Mouse (Mus musculus): ENCODE measurements at regions not wholly inside any gene's neighbourhood (a gene's known extent, or its start where the extent isn't known, plus 50 kb on each side); places are given as distances from the start of the nearest gene placed in this dataset.

GRCm38 (mm10) chr14:58505841-58506240, 435.5 kb downstream of the Fgf9 start:
- no peak for TF ChIP-seq CTCF (IDR thresholded peaks at IDR 0.05; ENCODE audit: low read depth)
- no peak for DNase-seq
- H3K4me1 ChIP-seq (ENCODE audit: insufficient read depth), result no peaks in the 10 kb centered on the region
- H3K36me3 ChIP-seq (ENCODE audit: insufficient read depth), result no peaks in the 10 kb centered on the region
- H3K9me3 ChIP-seq (ENCODE audit: low read length), result no peaks in the 10 kb centered on the region
- ATAC-seq, result no peak
- no peaks in the 10 kb centered on the region for H3K27me3 ChIP-seq (ENCODE audit: insufficient read depth, low read length)
- no peak overlapping the region for H3K27ac ChIP-seq (ENCODE audit: low read depth, low read length)
- no peak overlapping the region for H3K4me2 ChIP-seq (ENCODE audit: low read depth)
- no peak overlapping the region for H3K9ac ChIP-seq
- H3K4me3 ChIP-seq (ENCODE audit: low read depth, low read length), result no peak overlapping the region

- Histone ChIP-seq H3K9me3 (ENCODE audit: low read length) (no peaks in the 10 kb centered on the region), H3K4me1 (ENCODE audit: insufficient read depth) (peaks cover 3% of the 10 kb centered on the region; the same call in 1 of the 2 replicates), H3K4me3 (ENCODE audit: low read depth, low read length) (no peak overlapping the region), H3K36me3 (ENCODE audit: insufficient read depth) (no peaks in the 10 kb centered on the region), H3K27ac (ENCODE audit: low read depth, low read length) (no peak overlapping the region), H3K9ac (no peak overlapping the region), H3K27me3 (ENCODE audit: insufficient read depth, low read length) (no peaks in the 10 kb centered on the region), H3K4me2 (ENCODE audit: low read depth) (no peak overlapping the region)
- no peak for TF ChIP-seq CTCF (IDR thresholded peaks at IDR 0.05; ENCODE audit: low read depth)
- DNase-seq (no peak), ATAC-seq (no peak)
- 92% methylated on average over 8 of the region's 8 CpGs for WGBS
Observed at GRCm38 (mm10) chr14:58502890-58503289, 432.5 kb downstream of the Fgf9 start.

DNA sequence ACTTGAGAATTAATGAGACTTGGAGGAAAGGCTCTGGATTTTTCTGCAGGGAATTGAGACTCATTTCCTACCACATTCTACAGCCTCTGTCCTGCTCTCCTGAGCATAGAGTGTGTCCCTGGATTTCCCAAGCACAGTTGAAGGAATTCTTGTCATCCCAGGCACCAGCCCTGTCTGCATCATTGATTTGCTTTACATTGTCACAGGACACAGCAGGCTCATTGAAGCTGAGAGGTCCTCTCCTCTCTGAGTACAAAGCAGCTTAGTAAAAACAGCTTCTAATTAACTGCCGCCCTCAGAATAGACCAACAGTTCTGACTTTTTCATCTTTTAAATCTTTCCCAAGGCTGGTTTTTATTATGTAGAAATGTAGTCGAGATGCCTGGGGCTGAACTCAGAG, 429.7 kb downstream of the Fgf9 start:
- ATAC-seq, result no peak
- TF ChIP-seq CTCF (IDR thresholded peaks at IDR 0.05; ENCODE audit: low read depth), result no peak
- 2% methylated on average over 2 of the region's 2 CpGs for WGBS

DNA sequence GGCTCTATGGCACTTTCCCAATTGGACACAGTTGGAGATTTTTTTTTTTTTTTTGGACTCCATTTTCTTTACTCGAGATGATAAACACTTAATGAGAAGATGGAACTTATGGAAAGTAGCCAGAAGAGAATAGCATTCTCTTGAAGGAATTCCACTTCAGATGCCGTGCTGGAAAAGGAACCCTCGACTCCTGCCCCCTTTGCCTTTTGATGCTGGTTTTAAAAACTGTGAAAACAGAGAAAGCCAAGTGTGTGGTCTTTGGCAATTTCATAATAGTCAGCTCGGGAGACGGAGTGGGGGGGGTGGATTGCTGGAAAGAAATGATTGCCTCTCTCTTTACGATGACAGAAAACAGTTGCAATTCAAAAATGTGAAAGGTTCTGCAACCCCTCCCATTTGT, 429.2 kb downstream of the Fgf9 start:
- Histone ChIP-seq H3K9ac (no peak overlapping the region), H3K27ac (ENCODE audit: low read depth, low read length) (no peak overlapping the region), H3K4me1 (ENCODE audit: insufficient read depth) (peaks cover 3% of the 10 kb centered on the region; the same call in 1 of the 2 replicates), H3K4me2 (ENCODE audit: low read depth) (no peak overlapping the region), H3K9me3 (ENCODE audit: low read length) (no peaks in the 10 kb centered on the region), H3K4me3 (ENCODE audit: low read depth, low read length) (no peak overlapping the region), H3K36me3 (ENCODE audit: insufficient read depth) (no peaks in the 10 kb centered on the region), H3K27me3 (ENCODE audit: insufficient read depth, low read length) (no peaks in the 10 kb centered on the region)
- DNase-seq (peak; percentile 24), ATAC-seq (no peak)
- TF ChIP-seq CTCF (IDR thresholded peaks at IDR 0.05; ENCODE audit: low read depth), result no peak
- 5% methylated on average over 6 of the region's 6 CpGs for WGBS

More for the DNA sequence above, 429.7 kb downstream of the Fgf9 start:
- H3K27me3 ChIP-seq (ENCODE audit: insufficient read depth, low read length), result no peaks in the 10 kb centered on the region
- no peak overlapping the region for H3K27ac ChIP-seq (ENCODE audit: low read depth, low read length)
- no peak for DNase-seq
- no peak overlapping the region for H3K4me2 ChIP-seq (ENCODE audit: low read depth)
- no peak overlapping the region for H3K9ac ChIP-seq
- H3K4me3 ChIP-seq (ENCODE audit: low read depth, low read length), result no peak overlapping the region
- H3K4me1 ChIP-seq (ENCODE audit: insufficient read depth), result peaks cover 3% of the 10 kb centered on the region; the same call in 1 of the 2 replicates
- H3K36me3 ChIP-seq (ENCODE audit: insufficient read depth), result no peaks in the 10 kb centered on the region
- no peaks in the 10 kb centered on the region for H3K9me3 ChIP-seq (ENCODE audit: low read length)

- Histone ChIP-seq H3K9me3 (ENCODE audit: low read length) (no peaks in the 10 kb centered on the region), H3K4me2 (ENCODE audit: low read depth) (no peak overlapping the region), H3K27me3 (ENCODE audit: insufficient read depth, low read length) (no peaks in the 10 kb centered on the region), H3K9ac (no peak overlapping the region), H3K36me3 (ENCODE audit: insufficient read depth) (no peaks in the 10 kb centered on the region), H3K4me1 (ENCODE audit: insufficient read depth) (peaks cover 3% of the 10 kb centered on the region; the same call in 1 of the 2 replicates), H3K4me3 (ENCODE audit: low read depth, low read length) (no peak overlapping the region), H3K27ac (ENCODE audit: low read depth, low read length) (no peak overlapping the region)
- DNase-seq, result no peak
- peak; percentile 16; the same call in 1 of the 2 replicates for ATAC-seq
- no peak for TF ChIP-seq CTCF (IDR thresholded peaks at IDR 0.05; ENCODE audit: low read depth)
- 55% methylated on average over 7 of the region's 7 CpGs for WGBS
Observed at GRCm38 (mm10) chr14:58499071-58499470, 428.7 kb downstream of the Fgf9 start.

DNA sequence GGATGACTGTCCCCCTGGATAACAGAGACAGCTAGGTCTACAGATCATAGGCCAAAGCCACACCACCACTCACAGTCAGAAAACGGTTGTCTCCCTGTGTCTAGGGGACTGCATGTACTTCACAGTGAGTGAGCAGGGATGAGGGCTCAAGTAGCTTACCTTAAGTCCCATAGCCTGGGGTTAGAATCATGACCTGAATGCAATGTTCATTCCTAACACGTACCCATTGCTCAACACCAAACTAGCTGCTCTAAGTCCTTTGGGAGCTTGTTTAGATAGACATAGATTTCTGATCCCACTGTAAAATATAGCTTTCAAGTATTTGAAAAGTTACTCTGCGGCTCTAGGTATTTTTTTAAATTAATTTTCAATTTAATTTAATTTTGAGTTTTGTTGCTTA, 426.6 kb downstream of the Fgf9 start:
- no peak for TF ChIP-seq CTCF (IDR thresholded peaks at IDR 0.05; ENCODE audit: low read depth)
- no peak overlapping the region for H3K27ac ChIP-seq (ENCODE audit: low read depth, low read length)
- ATAC-seq (no peak), DNase-seq (no peak)
- H3K4me2 ChIP-seq (ENCODE audit: low read depth), result no peak overlapping the region
- H3K9me3 ChIP-seq (ENCODE audit: low read length), result no peaks in the 10 kb centered on the region
- H3K4me3 ChIP-seq (ENCODE audit: low read depth, low read length), result no peak overlapping the region
- peaks cover 3% of the 10 kb centered on the region; the same call in 1 of the 2 replicates for H3K4me1 ChIP-seq (ENCODE audit: insufficient read depth)
- no peaks in the 10 kb centered on the region for H3K27me3 ChIP-seq (ENCODE audit: insufficient read depth, low read length)
- WGBS, result 93% methylated on average over 3 of the region's 3 CpGs
- no peak overlapping the region for H3K9ac ChIP-seq
- no peaks in the 10 kb centered on the region for H3K36me3 ChIP-seq (ENCODE audit: insufficient read depth)

- Histone ChIP-seq H3K27me3 (ENCODE audit: insufficient read depth, low read length) (no peaks in the 10 kb centered on the region), H3K4me1 (ENCODE audit: insufficient read depth) (no peaks in the 10 kb centered on the region), H3K4me2 (ENCODE audit: low read depth) (no peak overlapping the region), H3K36me3 (ENCODE audit: insufficient read depth) (no peaks in the 10 kb centered on the region), H3K9me3 (ENCODE audit: low read length) (no peaks in the 10 kb centered on the region), H3K27ac (ENCODE audit: low read depth, low read length) (no peak overlapping the region), H3K4me3 (ENCODE audit: low read depth, low read length) (no peak overlapping the region), H3K9ac (no peak overlapping the region)
- 75% methylated on average over 5 of the region's 5 CpGs for WGBS
- no peak for TF ChIP-seq CTCF (IDR thresholded peaks at IDR 0.05; ENCODE audit: low read depth)
- ATAC-seq, result no peak
- DNase-seq, result no peak
Observed at GRCm38 (mm10) chr14:58494400-58494987, 424.1 kb downstream of the Fgf9 start.

Data from forebrain, postnatal 0 days (tissue).